Mouse (Mus musculus) T-helper 2 cell (primary cell): ENCODE measurements around the gene Olfml2a.

ENCODE experiments used
- in situ Hi-C: fragments of 300-600 bp; cut with MboI, MseI; formaldehyde crosslinking; loops from one replicate; pipeline ENCODE4 v1.15.1; 2025; ENCODE audit warnings: high pct_unique_total_duplicates

The Olfml2a gene

DNA sequence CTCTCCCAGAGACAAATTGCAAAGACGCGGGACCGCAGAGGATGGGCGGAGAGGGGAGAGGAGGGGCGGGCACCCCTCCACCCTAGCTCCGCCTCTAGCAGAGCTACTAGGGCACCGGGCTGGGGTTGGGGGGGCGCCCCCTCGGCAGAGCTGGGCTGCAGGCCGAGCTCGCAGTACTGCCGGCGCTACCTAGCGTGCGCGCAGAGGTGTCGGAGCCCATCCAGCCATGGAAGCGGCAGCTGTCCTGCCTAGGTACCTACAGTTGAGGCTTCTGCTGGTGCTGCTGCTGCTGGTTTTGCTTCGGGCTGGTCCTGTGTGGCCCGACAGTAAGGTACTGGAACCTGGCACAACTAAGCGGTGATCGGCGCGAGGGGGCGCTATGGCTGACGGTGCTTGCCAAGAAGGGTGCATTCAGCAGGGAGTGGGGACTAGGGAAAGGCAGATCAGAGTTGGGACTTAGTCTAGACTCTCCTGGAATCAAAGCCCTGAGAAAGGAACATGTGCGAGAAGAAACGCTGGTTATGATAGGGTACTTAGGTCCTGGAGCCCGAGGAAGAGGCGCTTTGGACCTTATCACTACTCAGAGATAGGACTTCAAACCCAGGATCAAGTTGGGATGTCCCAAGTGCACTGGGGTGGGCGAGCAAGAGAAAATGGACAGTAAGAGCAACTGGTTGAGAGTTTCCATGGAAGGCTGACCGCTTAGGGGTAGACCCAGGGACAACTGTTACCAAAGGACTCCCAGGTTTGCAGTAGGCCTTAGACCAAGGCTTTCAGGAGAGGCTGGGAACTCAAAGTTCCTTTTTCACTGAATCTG is at the start of gene Olfml2a:
Gene Olfml2a, plus strand, starts transcription at position 128 of the 817 bp plus-strand sequence.
- in situ Hi-C loops = loop anchor here (5.0 to 10.0 kb wide), 2 partner anchors 65 to 263 kb away; partner anchors contain the start of genes Scai and Wdr38

- in situ Hi-C loops = loop anchor here (10.0 kb wide), 1 partner anchor 888 kb away; no protein-coding TSS in a partner anchor
These were observed 28.9 kb upstream of the Olfml2a start for GRCm38 (mm10) chr2:38902866-38903265.

- in situ Hi-C loops = loop anchor here (10.0 kb wide), 1 partner anchor 889 kb away; no protein-coding TSS in a partner anchor
These were observed 27.5 kb upstream of the Olfml2a start for GRCm38 (mm10) chr2:38904290-38904689.

DNA sequence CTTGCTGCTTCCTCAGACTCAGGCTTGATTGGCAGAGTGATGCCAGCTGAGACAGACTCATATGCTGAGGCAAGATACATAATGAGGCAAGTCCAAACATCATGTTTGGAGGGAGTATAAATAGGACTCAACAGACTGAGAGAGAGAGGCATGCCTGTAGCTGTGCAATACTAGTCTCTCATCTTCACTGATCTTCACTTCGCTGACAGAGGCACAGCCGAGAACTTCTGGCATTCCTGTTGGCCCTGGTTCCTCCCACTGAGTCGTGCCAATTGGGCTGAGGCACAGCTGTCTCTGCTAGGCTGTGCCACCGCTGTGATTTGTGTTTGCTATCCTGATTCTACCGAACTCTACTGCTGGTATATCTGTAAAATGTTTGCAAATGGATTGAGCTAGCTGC is 25.7 kb upstream of the Olfml2a start:
- in situ Hi-C loops = loop anchor here (10.0 kb wide), 1 partner anchor 891 kb away; no protein-coding TSS in a partner anchor

GRCm38 (mm10) chr2:38908604-38909003 is 23.2 kb upstream of the Olfml2a start:
- in situ Hi-C loops = loop anchor here (10.0 kb wide), 1 partner anchor 894 kb away; no protein-coding TSS in a partner anchor

- in situ Hi-C loops = no loop called here
These were observed 17.3 kb upstream of the Olfml2a start for GRCm38 (mm10) chr2:38914517-38914916.

- in situ Hi-C loops = no loop called here
These were observed 16.8 kb upstream of the Olfml2a start for GRCm38 (mm10) chr2:38914965-38915364.

DNA sequence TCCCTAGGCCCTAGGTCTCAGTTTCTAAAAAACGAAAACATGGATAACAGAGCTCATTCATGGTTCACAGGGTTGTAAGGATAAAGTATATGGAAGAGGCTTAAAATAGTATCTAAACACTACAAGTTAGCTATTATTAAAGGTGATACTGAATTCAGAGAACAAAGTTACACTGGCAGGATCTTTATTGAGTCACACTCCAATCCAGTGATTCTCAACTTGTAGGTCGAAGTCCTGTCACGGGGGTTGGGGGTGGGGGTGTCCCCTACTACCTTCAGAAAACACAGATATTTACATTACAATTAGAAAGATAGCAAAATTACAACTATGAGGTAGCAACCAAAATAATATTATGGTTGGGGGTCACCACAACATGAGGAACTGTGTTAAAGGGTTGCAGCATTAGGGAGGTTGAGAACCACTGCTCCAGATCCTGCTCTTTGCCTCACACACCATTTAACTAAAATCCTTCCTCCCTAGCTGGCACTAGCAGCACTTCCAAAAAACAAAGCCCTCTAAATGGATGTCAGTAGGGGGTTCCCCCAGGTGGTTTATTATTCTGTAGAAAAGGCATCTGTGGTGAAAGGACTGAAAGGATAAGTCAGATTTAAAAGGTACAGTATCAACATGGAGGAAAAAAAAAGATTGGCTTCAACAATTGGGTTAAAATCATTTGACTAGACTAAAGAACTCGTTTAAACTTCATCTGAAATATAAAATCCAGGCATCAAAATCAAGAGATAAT is 14.7 kb upstream of the Olfml2a start:
- in situ Hi-C loops = no loop called here

GRCm38 (mm10) chr2:38921374-38921773 is 10.4 kb upstream of the Olfml2a start:
- in situ Hi-C loops = no loop called here

- in situ Hi-C loops = no loop called here
These were observed 8.3 kb upstream of the Olfml2a start for GRCm38 (mm10) chr2:38923471-38923870.

DNA sequence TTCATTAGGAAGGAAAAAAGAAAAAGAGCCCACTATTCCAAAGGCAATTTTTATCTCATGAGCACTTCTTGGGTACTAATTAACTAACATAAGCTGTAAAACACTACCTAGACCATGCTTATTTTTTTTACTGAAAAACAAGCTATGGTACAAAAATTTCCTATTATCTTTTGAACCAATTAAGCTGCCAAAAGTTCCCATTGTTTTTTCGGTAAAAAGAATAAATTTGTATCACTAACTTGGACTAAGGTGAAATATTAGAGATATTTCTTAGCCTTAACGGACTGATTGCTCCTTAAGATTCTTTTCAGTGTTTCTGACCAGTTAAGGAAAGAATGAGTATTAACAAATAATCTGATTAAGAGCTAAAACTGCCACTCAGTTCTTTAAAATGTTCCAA is 7.9 kb upstream of the Olfml2a start:
- in situ Hi-C loops = no loop called here

DNA sequence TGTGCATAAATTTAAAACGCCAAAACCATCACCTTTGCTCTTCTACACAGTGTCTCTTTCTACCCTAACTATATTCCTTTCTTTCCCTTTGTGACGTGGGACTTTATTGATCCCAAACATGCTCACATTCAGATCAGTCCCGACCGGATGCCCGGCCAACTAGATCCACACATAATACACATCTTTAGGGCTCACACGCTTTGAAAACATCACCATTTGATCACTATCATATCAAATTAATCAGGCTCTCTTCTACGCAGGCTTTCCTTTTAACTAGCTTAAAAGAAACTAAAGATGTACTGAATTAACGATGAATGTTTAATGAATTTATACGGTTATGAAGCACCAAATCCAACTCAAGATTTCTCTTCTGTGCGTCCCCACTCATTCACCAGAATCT is 7.2 kb upstream of the Olfml2a start:
- in situ Hi-C loops = no loop called here

DNA sequence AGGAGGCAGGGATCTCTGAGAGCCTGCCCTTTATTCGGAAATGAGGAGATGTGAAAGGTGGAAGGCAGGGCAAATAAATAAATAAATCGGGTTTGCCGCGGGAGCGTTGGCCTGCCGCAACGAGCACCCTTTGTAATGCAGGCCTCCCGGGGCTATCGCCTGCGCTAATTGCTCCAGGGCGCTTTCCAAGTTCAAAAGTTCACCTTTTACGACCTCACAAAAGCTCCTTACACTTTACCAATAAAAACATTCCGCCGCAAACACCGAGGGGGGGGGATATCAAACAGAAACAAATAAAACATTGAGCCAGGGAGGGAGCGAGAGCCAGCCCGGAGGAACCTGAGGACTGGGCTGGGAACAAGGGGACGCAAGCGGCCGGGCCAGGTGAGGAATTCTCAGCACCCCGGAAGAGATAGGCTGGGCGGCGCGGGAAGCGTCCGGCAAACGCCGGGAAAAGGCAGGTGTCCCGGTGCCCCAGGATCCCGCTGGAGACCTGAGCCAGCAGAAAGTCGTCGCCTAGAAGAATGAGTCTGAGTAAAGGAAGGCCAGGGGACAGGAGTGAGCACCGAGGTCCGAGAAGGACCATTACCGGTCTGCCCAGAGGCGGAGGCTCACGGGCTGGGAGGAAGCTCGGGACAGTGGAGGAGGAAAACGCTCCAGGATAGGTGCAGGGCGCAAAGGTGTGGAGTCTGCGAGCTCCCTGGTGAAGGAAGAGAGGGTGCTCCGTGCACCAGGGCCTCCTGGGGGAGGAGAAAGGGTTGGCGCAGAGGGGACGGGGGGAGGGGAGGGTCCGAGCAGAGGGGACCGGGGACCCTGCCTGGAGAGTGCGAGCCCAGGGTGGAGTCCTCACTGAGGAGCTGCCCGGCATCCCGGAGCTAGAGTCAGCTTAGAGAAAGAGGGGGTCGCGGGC is 6.4 kb upstream of the Olfml2a start:
- in situ Hi-C loops = no loop called here

- in situ Hi-C loops = no loop called here
These were observed 5.5 kb upstream of the Olfml2a start for GRCm38 (mm10) chr2:38926145-38926891.

DNA sequence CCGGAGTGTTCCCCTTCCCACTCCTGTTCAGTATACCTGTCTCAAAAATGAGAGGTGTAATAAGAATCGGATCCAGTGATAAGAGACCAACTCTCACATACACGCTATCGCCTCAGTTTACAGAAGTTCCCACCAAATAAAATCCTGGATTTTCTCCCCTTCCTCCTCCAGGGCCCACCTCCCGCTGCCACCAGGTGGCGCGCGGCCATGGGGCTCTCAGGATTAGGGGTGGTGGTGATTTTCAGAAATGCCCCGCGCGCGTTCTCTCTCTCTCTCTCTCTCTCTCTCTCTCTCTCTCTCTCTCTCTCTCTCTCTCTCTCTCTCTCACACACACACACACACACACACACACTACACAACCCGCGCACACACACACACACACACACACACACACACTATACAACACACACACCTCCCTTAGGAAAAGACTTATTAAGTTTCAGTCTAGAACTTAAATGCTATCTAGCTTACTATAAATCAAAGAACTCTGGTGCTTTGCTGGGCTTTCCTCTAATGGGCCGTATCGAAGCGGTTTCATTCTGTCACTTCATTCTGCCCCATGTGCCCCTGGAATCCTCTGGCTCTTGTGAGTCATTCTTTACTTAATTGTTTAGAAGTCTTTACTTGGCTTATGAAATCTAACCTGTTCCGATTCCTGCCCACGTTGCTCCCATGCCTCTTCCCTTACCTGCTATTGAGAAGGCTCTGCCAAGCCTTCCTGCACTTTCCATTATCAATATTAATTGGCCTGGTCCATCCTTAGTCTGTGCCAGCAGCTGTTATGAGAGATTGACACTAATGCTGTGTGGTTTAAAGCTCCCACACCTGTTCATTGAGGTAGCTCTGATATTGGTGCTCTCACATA is 4.4 kb upstream of the Olfml2a start, which contains the start of gene Nr6a1:
Gene Nr6a1, minus strand, starts transcription at position 574 of the 865 bp plus-strand sequence.
- in situ Hi-C loops = no loop called here

GRCm38 (mm10) chr2:38930269-38930668 is 1.5 kb upstream of the Olfml2a start:
- in situ Hi-C loops = loop anchor here (5.0 to 10.0 kb wide), 2 partner anchors 67 to 265 kb away; partner anchors contain the start of genes Scai and Wdr38

- in situ Hi-C loops = loop anchor here (5.0 to 10.0 kb wide), 2 partner anchors 63 to 261 kb away; partner anchors contain the start of genes Scai and Wdr38
These were observed 2.2 kb downstream of the Olfml2a start for GRCm38 (mm10) chr2:38933931-38934330.

DNA sequence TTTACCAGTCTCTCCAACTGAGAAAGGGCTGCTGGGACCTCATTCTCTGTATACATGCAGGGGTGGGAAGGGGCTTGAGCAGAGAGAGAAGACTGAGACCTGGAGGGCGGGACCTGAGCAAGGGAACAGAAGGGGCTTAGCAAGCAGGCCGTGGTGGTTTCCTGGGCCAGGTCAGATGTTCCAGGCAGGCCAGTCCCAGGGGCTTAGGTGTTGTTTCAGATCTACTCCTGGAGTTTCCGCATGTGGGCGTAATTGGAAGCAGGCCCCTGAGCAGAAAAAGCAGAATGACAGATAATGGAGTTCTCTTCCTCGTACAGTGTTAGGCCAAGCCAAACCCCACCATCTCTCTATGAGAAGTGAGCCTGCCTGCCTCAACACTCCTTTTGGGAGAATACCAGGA is 3.2 kb downstream of the Olfml2a start:
- in situ Hi-C loops = loop anchor here (5.0 to 10.0 kb wide), 2 partner anchors 62 to 260 kb away; partner anchors contain the start of genes Scai and Wdr38

GRCm38 (mm10) chr2:38936721-38937378 is 5.1 kb downstream of the Olfml2a start:
- in situ Hi-C loops = loop anchor here (10.0 kb wide), 1 partner anchor 258 kb away; the partner anchor contains the start of gene Scai
